Mouse (Mus musculus) thymus, adult 2 months (tissue): Measurements from ENCODE around the gene Ndufaf4. TPM values are rescaled to one million over a fixed set of nuclear protein-coding genes. Genes with fewer than 3 reads are reported as not detected.

ENCODE experiments used
- DNase-seq: peaks from one replicate; pipeline ENCODE4 v3.0.0; 2021
- H3K27ac ChIP-seq: fragments of 200-500 bp; 2 replicates; pipeline ENCODE4 v1.5.1; 2012; ENCODE audit warnings: low read length, control low read depth; ENCODE audit not compliant: control insufficient read depth, insufficient read depth
- H3K27me3 ChIP-seq: fragments of 200-500 bp; 2 replicates; pipeline ENCODE4 v1.6.1; 2012; ENCODE audit warnings: mild to moderate bottlenecking, low read length, moderate library complexity, mixed read lengths; ENCODE audit not compliant: control insufficient read depth, insufficient read depth
- H3K36me3 ChIP-seq: fragments of 200-500 bp; 2 replicates; pipeline ENCODE4 v1.6.1; 2012; ENCODE audit warnings: mild to moderate bottlenecking, low read length, moderate library complexity; ENCODE audit not compliant: control insufficient read depth, insufficient read depth
- H3K4me1 ChIP-seq: fragments of 200-500 bp; replicated peaks from 2 replicates; pipeline ENCODE4 v1.6.1; 2012; ENCODE audit warnings: low read length; ENCODE audit not compliant: control insufficient read depth, insufficient read depth
- H3K4me3 ChIP-seq: fragments of 200-500 bp; 2 replicates; pipeline ENCODE4 v1.5.1; 2012; ENCODE audit warnings: mild to moderate bottlenecking, low read length, control low read depth, moderate library complexity; ENCODE audit not compliant: control insufficient read depth, insufficient read depth
- CTCF ChIP-seq: fragments of 200-500 bp; IDR thresholded peaks from 2 replicates; pipeline ENCODE4 v1.5.1; 2012; ENCODE audit warnings: mild to moderate bottlenecking, control low read depth, low read length, moderate library complexity, borderline replicate concordance; ENCODE audit not compliant: control insufficient read depth, poor library complexity, insufficient read depth; ENCODE audit errors: extremely low read depth
- POLR2A ChIP-seq: fragments of 200-500 bp; IDR thresholded peaks from 2 replicates; pipeline ENCODE4 v1.6.1; 2012; ENCODE audit warnings: mild to moderate bottlenecking, low read length, control low read depth, moderate library complexity; ENCODE audit not compliant: control insufficient read depth, poor library complexity, insufficient read depth; ENCODE audit errors: extremely low read depth
- WGBS: fragments of 180-500 bp; shearing (Covaris S2); methylation state at CpG from one replicate; pipeline ENCODE4 v1.1.7; 2018; 5-methylcytosine and 5-hydroxymethylcytosine counted together
- polyA plus RNA-seq: library from polyadenylated mRNA; depleted of rRNA; stranded (reverse); fragments of >200 nt; gene quantifications from 2 replicates; pipeline ENCODE4 v1.2.3, GENCODE M21; 2012

Ndufaf4 gene
- polyA plus RNA-seq, 1 experiment: 2.6 TPM

DNA sequence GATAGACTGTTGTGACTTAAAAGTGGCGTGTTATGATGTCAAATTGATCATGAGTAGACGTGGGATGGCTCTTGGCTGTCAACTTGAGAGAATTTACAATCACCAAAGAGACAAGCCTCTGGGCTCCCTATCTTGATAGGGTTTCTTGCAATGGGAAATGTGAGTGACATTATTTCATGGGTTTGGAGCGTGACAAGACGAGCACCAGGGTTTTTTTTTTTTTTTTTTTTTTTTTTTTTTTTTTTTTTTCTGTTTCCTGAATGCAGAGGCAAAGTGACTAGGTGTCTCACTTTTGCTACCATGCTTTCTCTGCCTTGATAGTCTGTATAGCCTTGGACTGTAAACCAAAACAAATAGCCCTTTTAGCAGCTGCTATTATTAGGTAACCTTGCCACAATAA is 3.3 kb upstream of the Ndufaf4 start:
- 63% methylated on average over 4 of the region's 4 CpGs for WGBS
- Histone ChIP-seq H3K4me3 (no peak overlapping the region), H3K27ac (no peak overlapping the region), H3K27me3 (no peaks in the 10 kb centered on the region), H3K4me1 (peaks cover 4% of the 10 kb centered on the region), H3K36me3 (no peaks in the 10 kb centered on the region)
- DNase-seq: no peak
- TF ChIP-seq CTCF (no peak), POLR2A (no peak)

DNA sequence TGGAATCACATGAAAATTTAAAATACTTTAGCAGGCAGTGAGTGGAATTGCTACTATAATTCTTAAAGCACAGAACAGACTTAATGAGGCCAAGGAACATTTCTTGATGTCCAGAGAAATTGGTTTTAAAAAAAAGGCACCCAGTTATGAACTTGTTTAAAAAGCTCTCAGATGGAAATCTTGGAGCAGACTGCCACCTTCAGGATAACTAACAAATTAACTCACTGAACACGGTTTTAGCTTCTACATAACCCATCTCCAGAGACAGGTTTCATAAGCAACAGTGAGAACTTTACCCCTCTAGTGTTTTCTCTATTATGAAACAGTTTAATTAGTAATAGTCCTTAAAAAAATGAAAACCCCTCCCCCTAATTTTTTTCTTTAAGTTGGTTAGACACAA is 1.1 kb upstream of the Ndufaf4 start:
- no peaks in the 10 kb centered on the region for H3K27me3 ChIP-seq
- DNase-seq: no peak
- peaks cover 4% of the 10 kb centered on the region for H3K4me1 ChIP-seq
- H3K4me3 ChIP-seq: no peak overlapping the region
- WGBS: 0% methylated on average over 1 of the region's 1 CpGs
- H3K27ac ChIP-seq: no peak overlapping the region
- TF ChIP-seq CTCF (no peak), POLR2A (no peak)
- H3K36me3 ChIP-seq: no peaks in the 10 kb centered on the region

DNA sequence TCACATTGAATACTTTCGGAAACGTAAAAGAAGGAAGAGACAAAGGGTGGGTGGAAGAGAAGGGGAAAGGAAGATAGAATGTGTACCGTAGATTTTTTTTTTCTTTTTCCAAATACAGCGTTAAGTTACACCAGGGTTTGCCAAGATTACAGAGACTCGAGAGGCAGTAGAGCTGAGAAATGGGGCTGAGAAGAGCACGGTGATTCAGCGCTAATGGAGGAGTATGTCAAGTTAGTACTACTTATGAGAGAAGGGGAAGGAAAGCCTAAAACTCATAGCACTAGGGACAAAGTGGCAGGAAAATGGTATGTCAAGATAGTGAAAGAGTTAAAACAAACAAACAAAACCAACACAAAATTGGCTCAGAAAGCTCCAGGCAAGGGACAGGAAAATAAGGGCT is 532 bp upstream of the Ndufaf4 start:
- Histone ChIP-seq H3K27ac (no peak overlapping the region), H3K27me3 (no peaks in the 10 kb centered on the region), H3K4me3 (peak overlapping the region; percentile 34), H3K36me3 (no peaks in the 10 kb centered on the region), H3K4me1 (peaks cover 4% of the 10 kb centered on the region)
- WGBS: 11% methylated on average over 7 of the region's 7 CpGs
- DNase-seq: no peak
- no peak for TF ChIP-seq POLR2A
- no peak for TF ChIP-seq CTCF

DNA sequence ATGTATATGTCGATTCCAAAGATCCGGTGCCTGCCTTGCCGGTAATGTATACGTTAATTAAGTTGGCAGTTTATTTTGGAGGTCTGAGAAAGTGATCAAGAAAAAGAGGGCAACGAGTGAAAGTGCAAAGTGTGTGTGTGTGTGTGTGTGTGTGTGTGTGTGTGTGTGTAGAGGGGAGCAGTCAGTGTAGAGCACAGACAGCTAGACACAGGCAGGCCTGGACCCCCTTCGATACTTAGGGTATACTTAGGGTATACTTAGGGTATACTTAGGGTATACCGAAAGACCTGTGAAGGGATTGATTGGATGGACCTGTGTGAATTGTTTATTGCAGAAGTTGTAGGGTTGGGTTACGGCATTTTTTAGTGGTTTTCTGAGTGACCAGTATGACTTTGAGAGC is 753 bp downstream of the Ndufaf4 start:
- Histone ChIP-seq H3K4me3 (no peak overlapping the region), H3K36me3 (no peaks in the 10 kb centered on the region), H3K27ac (no peak overlapping the region), H3K4me1 (peaks cover 4% of the 10 kb centered on the region), H3K27me3 (no peaks in the 10 kb centered on the region)
- DNase-seq: no peak
- TF ChIP-seq POLR2A (no peak), CTCF (no peak)
- WGBS: 25% methylated on average over 8 of the region's 8 CpGs

DNA sequence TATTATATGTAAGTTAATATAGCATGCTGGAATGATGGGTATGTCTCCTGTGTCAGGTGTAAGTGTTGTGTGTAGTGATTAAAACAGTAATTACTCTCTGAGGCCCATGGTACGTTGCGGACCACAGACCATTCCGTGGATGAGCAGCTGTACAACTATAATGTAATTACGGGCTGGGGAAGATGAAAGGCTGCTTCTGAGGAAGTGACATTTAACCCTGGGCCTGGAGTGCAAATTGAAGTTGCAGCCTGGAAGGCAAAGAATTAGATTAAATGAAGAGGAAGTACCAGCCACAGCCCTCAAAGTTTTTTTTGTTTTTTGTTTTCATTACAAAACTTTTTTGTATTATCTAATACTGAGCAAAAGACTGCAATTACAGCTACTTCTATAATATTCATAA is 1.3 kb downstream of the Ndufaf4 start:
- Histone ChIP-seq H3K27ac (no peak overlapping the region), H3K27me3 (no peaks in the 10 kb centered on the region), H3K4me3 (no peak overlapping the region), H3K36me3 (no peaks in the 10 kb centered on the region), H3K4me1 (peaks cover 4% of the 10 kb centered on the region)
- 12% methylated on average over 4 of the region's 4 CpGs for WGBS
- TF ChIP-seq POLR2A: no peak
- no peak for TF ChIP-seq CTCF
- no peak for DNase-seq

DNA sequence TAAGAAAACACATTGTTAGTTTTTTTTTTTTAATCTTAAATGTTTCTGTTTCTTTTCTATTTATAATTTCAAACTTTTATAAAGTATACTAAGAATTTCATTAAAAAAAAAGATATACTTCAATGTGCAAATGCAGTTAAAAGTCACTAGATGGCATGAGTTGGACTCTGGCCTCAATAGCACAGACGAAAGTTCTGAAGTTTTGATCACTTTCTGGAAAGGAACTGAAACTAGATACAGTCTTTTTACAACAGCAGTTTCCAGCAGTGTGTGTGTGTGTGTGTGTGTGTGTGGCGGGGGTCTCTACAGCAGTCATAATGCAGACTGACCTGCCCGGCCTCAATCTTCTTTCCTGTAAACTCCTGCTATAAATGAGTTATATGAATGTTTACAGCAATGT is 9.9 kb downstream of the Ndufaf4 start:
- H3K27me3 ChIP-seq: no peaks in the 10 kb centered on the region
- no peaks in the 10 kb centered on the region for H3K36me3 ChIP-seq
- TF ChIP-seq POLR2A (no peak), CTCF (no peak)
- H3K4me1 ChIP-seq: no peaks in the 10 kb centered on the region
- no peak overlapping the region for H3K27ac ChIP-seq
- H3K4me3 ChIP-seq: no peak overlapping the region
- WGBS: 50% methylated on average over 3 of the region's 3 CpGs
- no peak for DNase-seq

DNA sequence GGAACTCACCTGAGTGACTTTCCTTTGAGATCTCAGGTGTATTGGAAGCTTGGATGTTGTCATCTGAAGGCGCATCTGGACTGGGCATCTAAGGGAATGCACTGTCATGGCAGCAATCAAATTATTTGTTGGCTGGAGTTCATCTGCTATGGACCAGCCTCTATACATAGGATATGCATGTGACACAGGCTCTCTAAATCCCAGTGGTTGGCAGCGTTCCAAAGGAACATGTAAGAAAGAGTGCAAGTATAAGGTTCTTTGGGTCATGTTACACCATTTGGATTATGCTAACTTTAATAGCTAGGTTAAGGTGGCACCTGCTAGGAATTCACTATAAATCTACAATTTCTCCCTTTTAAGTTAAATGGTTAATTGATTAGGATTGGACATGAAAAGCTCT is 17.7 kb downstream of the Ndufaf4 start:
- no peaks in the 10 kb centered on the region for H3K27me3 ChIP-seq
- 92% methylated on average over 2 of the region's 2 CpGs for WGBS
- DNase-seq: no peak
- H3K27ac ChIP-seq: no peak overlapping the region
- no peak for TF ChIP-seq CTCF
- TF ChIP-seq POLR2A: no peak
- H3K4me3 ChIP-seq: no peak overlapping the region
- no peaks in the 10 kb centered on the region for H3K4me1 ChIP-seq
- no peaks in the 10 kb centered on the region for H3K36me3 ChIP-seq
